Mouse (Mus musculus) left cerebral cortex, adult 9 months (tissue): Measurements from ENCODE around the gene Elf4.

ENCODE experiments used
- DNase-seq, 2 experiments: peaks; one replicate each; pipeline ENCODE4 v3.0.0; 2022; ENCODE audit warnings: low spot score in 2 of 2

Gene Elf4

DNA sequence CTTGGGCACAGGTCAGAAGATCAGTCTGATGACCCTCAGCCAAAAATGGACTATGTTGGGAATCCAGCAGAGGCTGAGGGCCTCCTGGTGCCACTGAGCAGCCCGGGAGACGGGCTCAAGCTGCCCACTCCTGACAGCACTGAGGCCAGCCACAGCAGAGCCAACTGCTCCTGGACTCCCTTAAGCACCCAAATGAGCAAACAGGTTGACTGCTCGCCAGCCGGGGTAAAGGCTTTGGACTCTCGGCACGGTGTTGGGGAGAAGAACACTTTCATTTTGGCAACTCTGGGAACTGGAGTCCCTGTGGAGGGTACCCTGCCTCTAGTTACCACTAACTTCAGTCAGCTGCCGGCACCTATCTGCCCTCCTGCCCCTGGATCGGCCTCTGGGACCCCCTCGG, 95.1 kb downstream of the Elf4 start:
- no peak for DNase-seq

GRCm38 (mm10) chrX:48365836-48366577, 96.9 kb downstream of the Elf4 start:
- no peak for DNase-seq
